Mouse (Mus musculus) macrophage (primary cell): ENCODE results near the gene Crybg1. TPM values are rescaled to one million over a fixed set of nuclear protein-coding genes. Genes with fewer than 3 reads are reported as not detected.

ENCODE experiments used
- H3K27ac ChIP-seq: fragments of 350-480 bp; formaldehyde crosslinking; 2 replicates; pipeline ENCODE4 v1.9.0; 2021
- H3K36me3 ChIP-seq: fragments of 350-480 bp; formaldehyde crosslinking; 2 replicates; pipeline ENCODE4 v1.9.0; 2021; ENCODE audit errors: inconsistent target
- H3K4me3 ChIP-seq: fragments of 350-480 bp; formaldehyde crosslinking; 2 replicates; pipeline ENCODE4 v1.9.0; 2021; ENCODE audit errors: inconsistent target
- H3K79me2 ChIP-seq: fragments of 350-480 bp; formaldehyde crosslinking; 2 replicates; pipeline ENCODE4 v1.9.0; 2021; ENCODE audit errors: inconsistent target
- WGBS: methylation state at CpG from one replicate; pipeline ENCODE4 v1.1.7; 2026; ENCODE audit warnings: inconsistent platforms; ENCODE audit not compliant: missing documents; 5-methylcytosine and 5-hydroxymethylcytosine counted together
- polyA plus RNA-seq: library from polyadenylated mRNA; stranded (reverse); fragments of 250-400 nt; gene quantifications from 3 replicates; pipeline ENCODE4 v1.2.4, GENCODE M21; 2018; ENCODE audit warnings: inconsistent platforms

Crybg1 gene
- polyA plus RNA-seq, 1 experiment from 2014 or later: 25.1 TPM

- WGBS: 35% methylated on average over 40 of the region's 40 CpGs
- peaks cover 24% of the 10 kb centered on the region for H3K79me2 ChIP-seq
- H3K4me3 ChIP-seq: no peak overlapping the region
- H3K36me3 ChIP-seq: no peaks in the 10 kb centered on the region
- no peak overlapping the region for H3K27ac ChIP-seq
These were observed 142.7 kb downstream of the Crybg1 start for GRCm38 (mm10) chr10:44005677-44006641.

GRCm38 (mm10) chr10:44004221-44004751 lies 144.4 kb downstream of the Crybg1 start:
- peak overlapping the region; percentile 74 for H3K4me3 ChIP-seq
- peaks cover 41% of the 10 kb centered on the region for H3K79me2 ChIP-seq
- WGBS: 9% methylated on average over 32 of the region's 33 CpGs
- H3K27ac ChIP-seq: no peak overlapping the region
- no peaks in the 10 kb centered on the region for H3K36me3 ChIP-seq

GRCm38 (mm10) chr10:44003551-44004151 lies 145.0 kb downstream of the Crybg1 start:
- H3K27ac ChIP-seq: peak overlapping the region; percentile 46; the same call in 1 of the 2 replicates
- under 1% methylated on average over 53 of the region's 68 CpGs for WGBS
- H3K36me3 ChIP-seq: no peaks in the 10 kb centered on the region
- H3K4me3 ChIP-seq: peak overlapping the region; percentile 74
- peaks cover 47% of the 10 kb centered on the region for H3K79me2 ChIP-seq

GRCm38 (mm10) chr10:44002995-44003524 lies 145.6 kb downstream of the Crybg1 start:
- Histone ChIP-seq H3K4me3 (peak overlapping the region; percentile 74), H3K27ac (peak overlapping the region; percentile 46; the same call in 1 of the 2 replicates), H3K79me2 (peaks cover 53% of the 10 kb centered on the region), H3K36me3 (peaks cover 1% of the 10 kb centered on the region; the same call in 1 of the 2 replicates)
- WGBS: 6% methylated on average over 11 of the region's 11 CpGs

DNA sequence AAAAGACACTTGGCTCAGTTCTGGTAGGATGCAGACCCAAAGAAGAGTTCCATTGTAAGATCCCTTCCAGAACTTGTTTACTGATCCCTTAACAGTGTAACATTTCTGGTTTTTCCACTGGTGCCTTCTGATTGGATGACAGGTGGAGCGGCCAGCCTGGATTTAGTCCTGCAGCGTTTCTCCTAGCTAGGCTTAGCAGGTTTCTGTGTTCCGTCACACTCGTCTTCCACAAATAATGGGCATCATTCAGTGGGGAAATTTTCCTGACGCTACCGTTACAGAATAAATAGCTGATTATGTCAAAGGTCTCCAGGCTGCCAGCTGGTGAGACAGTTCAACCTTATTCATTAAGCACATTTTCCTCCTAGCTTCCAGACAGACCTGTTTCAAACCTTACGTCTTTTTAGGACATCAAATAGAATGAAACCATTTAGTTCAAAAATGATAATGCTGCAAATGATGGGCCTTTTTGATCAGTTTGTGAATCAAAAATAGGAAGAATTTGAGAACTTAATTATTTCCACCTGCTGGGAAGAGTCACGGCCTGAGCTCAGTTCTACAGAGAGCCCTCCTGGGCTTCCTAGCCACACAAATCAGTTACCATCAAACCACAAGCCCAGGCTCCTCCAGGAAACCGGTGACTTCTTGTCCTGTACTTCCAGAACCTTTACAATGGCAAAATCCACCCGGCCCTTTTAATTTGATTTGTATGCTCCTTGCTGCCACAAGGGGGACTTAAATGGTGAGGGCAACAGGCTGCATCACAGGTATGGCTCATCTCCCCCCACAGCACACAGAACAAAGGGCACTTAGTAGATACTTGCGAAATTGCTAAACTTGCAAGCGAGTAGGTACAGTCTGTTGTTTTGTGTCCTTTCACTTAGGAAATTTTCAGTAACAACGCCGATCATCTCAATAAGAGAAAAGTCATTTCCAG lies 146.4 kb downstream of the Crybg1 start:
- WGBS: 49% methylated on average over 14 of the region's 14 CpGs
- Histone ChIP-seq H3K36me3 (peaks cover 9% of the 10 kb centered on the region; the same call in 1 of the 2 replicates), H3K79me2 (peaks cover 61% of the 10 kb centered on the region), H3K4me3 (peak overlapping the region; percentile 74), H3K27ac (no peak overlapping the region)

GRCm38 (mm10) chr10:44000156-44000865 lies 148.3 kb downstream of the Crybg1 start:
- WGBS: 88% methylated on average over 2 of the region's 2 CpGs
- H3K36me3 ChIP-seq: peaks cover 9% of the 10 kb centered on the region; the same call in 1 of the 2 replicates
- peaks cover 76% of the 10 kb centered on the region for H3K79me2 ChIP-seq

DNA sequence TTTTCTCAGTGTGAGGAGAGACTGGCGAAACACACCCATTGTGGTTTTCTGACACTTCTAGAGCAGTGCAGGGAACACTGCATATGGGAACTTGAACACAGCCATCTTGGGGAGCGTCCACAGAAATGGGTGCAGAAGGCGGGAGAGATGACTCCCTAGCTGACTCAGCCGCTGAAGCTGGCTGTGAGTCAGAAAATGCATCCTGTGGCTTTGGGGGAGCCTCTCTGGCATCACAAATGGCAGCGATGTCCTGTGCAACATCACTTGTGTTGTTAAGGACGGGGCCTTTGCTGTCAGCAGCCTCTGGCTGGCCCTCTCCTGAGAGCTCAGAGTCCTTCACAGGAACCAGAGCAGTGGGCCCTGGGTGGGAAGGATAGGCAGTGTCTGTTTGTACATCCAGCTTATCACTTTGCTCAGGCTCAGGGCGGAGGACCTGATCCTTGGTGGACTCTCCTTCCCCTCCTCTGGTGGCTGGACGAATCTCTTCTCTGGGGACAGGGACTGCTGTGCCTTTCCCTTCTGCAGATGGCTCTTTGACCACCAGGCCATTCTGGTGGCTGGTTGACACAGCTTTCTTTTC lies 150.1 kb downstream of the Crybg1 start:
- Histone ChIP-seq H3K36me3 (peaks cover 9% of the 10 kb centered on the region; the same call in 1 of the 2 replicates), H3K4me3 (no peak overlapping the region), H3K79me2 (peaks cover 94% of the 10 kb centered on the region), H3K27ac (peak overlapping the region; percentile 52)
- 49% methylated on average over 8 of the region's 8 CpGs for WGBS

More at GRCm38 (mm10) chr10:44000156-44000865, 148.3 kb downstream of the Crybg1 start:
- Histone ChIP-seq H3K27ac (no peak overlapping the region), H3K4me3 (no peak overlapping the region)

GRCm38 (mm10) chr10:43998023-43998422 lies 150.6 kb downstream of the Crybg1 start:
- Histone ChIP-seq H3K4me3 (no peak overlapping the region), H3K36me3 (peaks cover 9% of the 10 kb centered on the region; the same call in 1 of the 2 replicates), H3K27ac (peak overlapping the region; percentile 52), H3K79me2 (peaks cover 96% of the 10 kb centered on the region)
- 85% methylated on average over 9 of the region's 9 CpGs for WGBS

DNA sequence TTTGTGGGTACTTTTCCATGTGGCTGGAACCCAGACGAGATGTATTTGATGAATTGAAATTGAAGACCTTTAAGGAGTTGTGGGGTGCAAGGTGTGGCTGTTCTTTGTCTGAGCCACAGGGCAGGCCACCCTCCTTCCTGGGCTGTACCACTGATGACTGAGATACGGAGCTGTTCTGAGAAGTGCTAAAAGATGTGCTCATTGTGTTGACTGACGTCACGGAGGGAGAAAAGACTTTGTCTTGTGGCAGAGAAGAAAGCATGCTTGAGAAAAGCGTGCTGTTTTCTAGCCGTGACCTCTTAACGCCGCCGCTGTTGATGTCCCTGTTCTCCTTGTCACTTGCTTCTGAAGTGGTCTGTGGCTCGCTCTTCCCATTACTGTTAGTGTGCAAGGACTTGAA lies 151.4 kb downstream of the Crybg1 start:
- H3K36me3 ChIP-seq: peaks cover 13% of the 10 kb centered on the region

DNA sequence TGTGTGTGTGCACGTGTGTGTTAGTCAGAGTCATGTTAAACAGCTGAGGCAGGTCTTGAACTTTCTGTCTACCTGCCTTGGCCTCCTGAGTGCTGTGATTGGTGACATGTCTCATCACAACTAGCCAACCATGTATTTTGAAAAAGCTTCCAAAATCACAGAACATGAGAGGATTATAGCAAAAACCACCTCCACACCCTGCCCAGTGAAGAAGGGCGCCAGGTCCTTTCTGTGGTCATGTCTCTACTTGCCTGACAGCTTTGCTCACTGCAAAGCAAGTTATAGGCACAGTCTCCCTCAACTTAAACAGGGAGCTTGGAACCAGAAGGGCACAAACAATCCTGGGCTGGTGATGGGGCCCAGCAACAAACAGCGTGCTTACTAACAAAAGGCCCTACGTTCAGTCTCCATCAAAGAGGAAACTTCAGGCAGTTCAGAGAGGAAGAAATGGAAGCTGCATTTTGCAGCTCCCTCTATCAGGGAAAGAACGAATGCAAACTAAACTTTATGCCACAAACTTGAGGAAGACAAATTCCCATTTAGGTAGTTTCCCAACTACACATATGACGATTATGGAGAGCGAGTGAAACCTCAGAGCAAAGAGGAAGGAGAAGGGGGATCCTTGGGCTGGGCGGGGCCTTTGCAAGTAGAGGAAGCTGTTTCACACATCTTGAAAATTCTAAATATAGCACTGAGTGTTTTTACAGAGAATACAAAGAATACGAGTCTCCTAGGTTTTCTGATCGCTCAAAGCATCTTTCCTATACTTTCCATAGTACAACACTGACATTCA lies 152.6 kb downstream of the Crybg1 start:
- 24% methylated on average over 10 of the region's 10 CpGs for WGBS
- Histone ChIP-seq H3K36me3 (peaks cover 25% of the 10 kb centered on the region), H3K27ac (peak overlapping the region; percentile 83), H3K79me2 (peaks cover 78% of the 10 kb centered on the region), H3K4me3 (no peak overlapping the region)

More for the DNA sequence above, 151.4 kb downstream of the Crybg1 start:
- Histone ChIP-seq H3K4me3 (no peak overlapping the region), H3K27ac (peak overlapping the region; percentile 83), H3K79me2 (peaks cover 90% of the 10 kb centered on the region)
- WGBS: 87% methylated on average over 10 of the region's 10 CpGs

DNA sequence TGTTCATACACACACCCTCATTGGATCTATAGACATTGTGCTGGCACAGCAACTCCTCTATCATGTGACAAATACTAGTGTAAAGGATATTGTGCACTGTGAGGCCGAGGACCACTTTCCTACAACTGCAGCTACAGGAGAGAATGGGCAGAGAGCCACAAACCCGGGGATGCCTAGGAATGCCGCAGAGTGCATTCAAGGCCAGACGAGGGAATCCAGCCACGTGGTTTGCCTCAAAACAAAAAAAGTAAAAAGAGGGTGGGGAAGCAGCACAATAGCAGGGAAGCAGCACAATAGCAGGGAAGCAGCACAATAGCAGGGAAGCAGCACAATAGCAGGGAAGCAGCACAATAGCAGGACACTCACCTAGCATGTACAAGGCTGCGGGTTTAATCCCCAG lies 155.5 kb downstream of the Crybg1 start:
- Histone ChIP-seq H3K27ac (no peak overlapping the region), H3K4me3 (no peak overlapping the region), H3K36me3 (peaks cover 48% of the 10 kb centered on the region), H3K79me2 (peaks cover 49% of the 10 kb centered on the region)
- WGBS: 89% methylated on average over 6 of the region's 6 CpGs

GRCm38 (mm10) chr10:43992506-43992905 lies 156.1 kb downstream of the Crybg1 start:
- H3K4me3 ChIP-seq: no peak overlapping the region
- WGBS: 60% methylated on average over 5 of the region's 5 CpGs
- H3K27ac ChIP-seq: no peak overlapping the region
- H3K36me3 ChIP-seq: peaks cover 49% of the 10 kb centered on the region
- H3K79me2 ChIP-seq: peaks cover 42% of the 10 kb centered on the region
